Mouse (Mus musculus): ENCODE measurements around the gene Serpina3a. TPM values are rescaled to one million over a fixed set of nuclear protein-coding genes. Genes with fewer than 3 reads are reported as not detected.
"Not testable (repeated sequence)": the region's sequence is repeated elsewhere in the genome, so short reads cannot be mapped to it uniquely, and the experiment has no call there.

Gene Serpina3a
- polyA plus RNA-seq (2014; fragmentation: Nextera tagmentation; extraction: Ambion mirVana), result not detected in 2 replicates

DNA sequence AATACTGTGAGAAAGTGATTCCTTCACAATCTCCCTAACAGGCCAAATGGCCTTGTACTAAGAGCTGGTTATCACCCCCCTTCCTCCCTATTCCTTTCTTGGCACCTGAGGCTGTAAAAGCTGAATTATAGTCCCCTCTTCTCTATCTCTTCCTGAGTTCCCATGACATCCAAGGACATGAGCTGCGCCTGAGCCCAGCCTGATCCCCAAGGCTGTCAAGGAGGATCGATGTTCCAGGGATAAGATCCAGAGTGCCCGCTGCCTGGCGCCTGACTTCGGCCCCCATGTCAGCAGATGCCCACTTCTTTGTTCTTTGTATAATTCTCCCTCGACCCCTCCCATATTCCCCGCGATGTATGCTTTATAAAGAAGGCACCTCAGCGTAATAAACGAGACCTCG, at the start of gene Serpina3a:
Gene Serpina3a (plus strand): TSS at position 392 of the 400 bp plus-strand sequence.
- WGBS, result 90% methylated on average over 11 of the region's 11 CpGs
- not testable (repeated sequence) for H3K4me1 ChIP-seq (ENCODE audit: control insufficient read depth, insufficient read depth, low read length)

DNA sequence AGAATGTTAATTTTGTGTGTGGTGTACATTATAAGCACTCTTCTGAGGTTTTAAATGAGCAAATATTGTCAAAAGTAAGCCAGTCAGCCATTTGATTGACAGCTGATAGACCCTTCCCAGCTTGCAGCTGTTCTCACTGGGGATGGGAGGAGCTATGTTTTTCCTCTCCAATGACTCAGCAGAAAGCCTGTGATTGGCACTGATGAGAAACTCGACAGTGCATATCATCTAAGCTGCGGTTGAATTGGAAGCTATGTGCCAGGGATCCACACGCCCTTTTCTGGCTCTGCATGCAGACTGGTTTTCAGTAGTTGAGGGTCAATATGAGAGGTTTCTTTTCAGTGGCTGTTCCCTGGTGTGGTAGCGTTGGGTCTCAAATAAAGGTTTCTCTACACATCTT, 48.0 kb upstream of the Serpina3a start:
- no peaks in the 10 kb centered on the region for H3K27me3 ChIP-seq (ENCODE audit: control insufficient read depth, insufficient read depth, low read length)
- no peaks in the 10 kb centered on the region for H3K9me3 ChIP-seq (ENCODE audit: control insufficient read depth, low read length)
- DNase-seq (no peak), ATAC-seq (ENCODE audit: low FRiP score, low TSS enrichment) (no peak)
- H3K9ac ChIP-seq (replicated peaks; ENCODE audit: low read length), result no peak overlapping the region
- WGBS, result 33% methylated on average over 4 of the region's 4 CpGs
- no peaks in the 10 kb centered on the region for H3K4me1 ChIP-seq (ENCODE audit: control insufficient read depth, insufficient read depth, low read length)
- H3K4me2 ChIP-seq (ENCODE audit: low read length), result no peak overlapping the region
- H3K36me3 ChIP-seq (ENCODE audit: control insufficient read depth, insufficient read depth, low read length), result no peaks in the 10 kb centered on the region
- no peak overlapping the region for H3K27ac ChIP-seq (replicated peaks; ENCODE audit: low read depth, low read length)
- H3K4me3 ChIP-seq (replicated peaks; ENCODE audit: low read depth, low read length), result no peak overlapping the region

More for the DNA sequence above, at the start of gene Serpina3a:
- H3K4me3 ChIP-seq (replicated peaks; ENCODE audit: low read depth, low read length); H3K9ac ChIP-seq (replicated peaks; ENCODE audit: low read length); ATAC-seq (ENCODE audit: low FRiP score, low TSS enrichment); H3K27me3 ChIP-seq (ENCODE audit: control insufficient read depth, insufficient read depth, low read length); DNase-seq; H3K4me2 ChIP-seq (ENCODE audit: low read length); H3K9me3 ChIP-seq (ENCODE audit: control insufficient read depth, low read length); H3K27ac ChIP-seq (replicated peaks; ENCODE audit: low read depth, low read length); H3K36me3 ChIP-seq (ENCODE audit: control insufficient read depth, insufficient read depth, low read length): not testable (repeated sequence)

DNA sequence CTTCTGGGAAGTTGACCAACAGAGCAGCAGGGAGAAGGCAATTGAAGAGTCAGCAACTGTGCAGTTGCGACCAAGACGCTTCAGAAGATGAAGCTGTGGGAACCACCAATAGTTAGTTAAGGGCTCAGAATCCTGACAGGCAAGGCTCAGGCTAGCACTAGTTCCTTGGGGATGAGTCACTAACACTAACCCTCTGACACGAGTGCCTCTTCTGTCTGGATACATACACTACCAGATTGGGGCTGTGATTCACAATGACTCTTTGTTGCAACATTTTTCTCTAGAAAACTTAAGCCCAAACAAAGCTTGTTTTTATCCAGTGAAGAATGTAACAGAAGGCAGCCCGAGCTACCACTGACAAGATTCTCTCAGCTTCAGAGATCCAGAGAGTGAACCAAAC, 47.5 kb upstream of the Serpina3a start:
- Histone ChIP-seq H3K36me3 (ENCODE audit: control insufficient read depth, insufficient read depth, low read length) (no peaks in the 10 kb centered on the region), H3K27ac (replicated peaks; ENCODE audit: low read depth, low read length) (no peak overlapping the region), H3K9ac (replicated peaks; ENCODE audit: low read length) (no peak overlapping the region), H3K4me3 (replicated peaks; ENCODE audit: low read depth, low read length) (no peak overlapping the region), H3K4me1 (ENCODE audit: control insufficient read depth, insufficient read depth, low read length) (no peaks in the 10 kb centered on the region), H3K9me3 (ENCODE audit: control insufficient read depth, low read length) (no peaks in the 10 kb centered on the region), H3K4me2 (ENCODE audit: low read length) (no peak overlapping the region), H3K27me3 (ENCODE audit: control insufficient read depth, insufficient read depth, low read length) (no peaks in the 10 kb centered on the region)
- ATAC-seq (ENCODE audit: low FRiP score, low TSS enrichment), result no peak
- 82% methylated on average over 4 of the region's 4 CpGs for WGBS
- no peak for DNase-seq

DNA sequence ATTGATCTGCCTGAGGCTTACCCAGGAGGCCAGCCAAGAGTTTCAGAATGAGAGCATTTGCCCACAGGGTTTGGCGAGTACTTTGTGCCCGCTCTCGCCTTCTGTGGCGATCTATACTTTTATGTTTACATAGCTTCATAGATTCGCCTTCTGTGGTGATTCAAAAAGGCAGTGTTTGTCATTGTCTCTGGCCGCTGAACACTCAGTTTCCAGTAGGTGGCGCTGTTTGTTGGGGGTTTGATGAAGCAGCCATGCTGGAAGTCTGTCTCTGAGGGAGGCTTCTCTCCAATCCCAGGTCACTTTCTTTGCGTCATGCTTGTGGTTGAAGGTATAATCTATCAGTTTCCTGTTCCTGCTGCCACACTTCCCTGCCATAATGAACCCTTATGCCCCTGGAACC, 46.3 kb upstream of the Serpina3a start:
- WGBS, result 19% methylated on average over 8 of the region's 8 CpGs
- peak; percentile 82 for DNase-seq

DNA sequence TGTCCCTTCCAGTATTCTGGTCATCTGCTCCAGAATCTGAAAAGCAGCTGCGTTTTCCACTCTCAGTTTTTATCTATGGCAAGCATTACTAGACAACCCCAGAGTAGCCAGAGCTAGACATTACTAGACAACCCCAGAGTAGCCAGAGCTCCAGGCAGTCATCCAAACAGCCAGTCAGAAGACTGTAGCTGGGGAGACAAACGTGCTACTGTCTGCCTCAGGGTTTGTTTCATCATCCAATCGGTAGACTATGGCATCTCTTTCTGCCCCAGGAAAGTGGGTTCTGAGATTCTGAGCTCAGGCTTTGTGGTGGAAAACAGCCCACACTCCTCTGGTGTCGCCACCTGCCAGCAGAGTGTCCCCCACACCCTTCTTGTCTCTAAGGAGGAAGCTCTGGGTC, 45.0 kb upstream of the Serpina3a start:
- Histone ChIP-seq H3K36me3 (ENCODE audit: control insufficient read depth, insufficient read depth, low read length) (no peaks in the 10 kb centered on the region), H3K27ac (replicated peaks; ENCODE audit: low read depth, low read length) (peak overlapping the region; percentile 61), H3K4me2 (ENCODE audit: low read length) (peak overlapping the region; percentile 45), H3K27me3 (ENCODE audit: control insufficient read depth, insufficient read depth, low read length) (no peaks in the 10 kb centered on the region), H3K4me1 (ENCODE audit: control insufficient read depth, insufficient read depth, low read length) (no peaks in the 10 kb centered on the region), H3K9ac (replicated peaks; ENCODE audit: low read length) (peak overlapping the region; percentile 36; the same call in 1 of the 2 replicates), H3K4me3 (replicated peaks; ENCODE audit: low read depth, low read length) (peak overlapping the region; percentile 14; the same call in 1 of the 2 replicates), H3K9me3 (ENCODE audit: control insufficient read depth, low read length) (no peaks in the 10 kb centered on the region)
- ATAC-seq (ENCODE audit: low FRiP score, low TSS enrichment) (peak; percentile 53; the same call in 1 of the 2 replicates), DNase-seq (peak; percentile 81)
- WGBS, result 29% methylated on average over 4 of the region's 4 CpGs

More for the DNA sequence above, 46.3 kb upstream of the Serpina3a start:
- Histone ChIP-seq H3K4me3 (replicated peaks; ENCODE audit: low read depth, low read length) (no peak overlapping the region), H3K9me3 (ENCODE audit: control insufficient read depth, low read length) (no peaks in the 10 kb centered on the region), H3K36me3 (ENCODE audit: control insufficient read depth, insufficient read depth, low read length) (no peaks in the 10 kb centered on the region), H3K27ac (replicated peaks; ENCODE audit: low read depth, low read length) (no peak overlapping the region), H3K4me2 (ENCODE audit: low read length) (no peak overlapping the region), H3K27me3 (ENCODE audit: control insufficient read depth, insufficient read depth, low read length) (no peaks in the 10 kb centered on the region), H3K4me1 (ENCODE audit: control insufficient read depth, insufficient read depth, low read length) (no peaks in the 10 kb centered on the region), H3K9ac (replicated peaks; ENCODE audit: low read length) (no peak overlapping the region)
- no peak for ATAC-seq (ENCODE audit: low FRiP score, low TSS enrichment)

DNA sequence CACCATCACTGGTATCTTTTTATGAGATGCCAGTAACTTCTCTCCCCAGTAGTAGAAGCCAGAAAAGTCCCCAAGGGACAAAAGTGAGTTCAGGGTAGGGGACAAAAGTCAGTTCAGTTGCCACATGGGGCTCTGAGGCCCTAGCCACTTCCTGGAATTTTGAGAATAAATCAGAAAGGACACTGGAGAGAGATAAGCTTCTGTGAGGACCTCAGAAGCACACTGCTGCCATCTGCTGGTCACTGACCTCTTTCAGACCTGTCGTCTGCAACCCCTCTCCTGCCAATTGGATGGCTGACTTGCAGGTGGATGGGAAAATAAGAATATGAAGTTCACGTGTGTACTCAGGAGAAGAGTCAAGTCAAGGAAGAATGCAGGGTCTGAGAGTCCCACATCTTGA, 42.9 kb upstream of the Serpina3a start:
- DNase-seq (peak; percentile 93), ATAC-seq (ENCODE audit: low FRiP score, low TSS enrichment) (peak; percentile 53; the same call in 1 of the 2 replicates)
- Histone ChIP-seq H3K4me1 (ENCODE audit: control insufficient read depth, insufficient read depth, low read length) (no peaks in the 10 kb centered on the region), H3K4me2 (ENCODE audit: low read length) (no peak overlapping the region), H3K27ac (replicated peaks; ENCODE audit: low read depth, low read length) (no peak overlapping the region), H3K4me3 (replicated peaks; ENCODE audit: low read depth, low read length) (no peak overlapping the region), H3K9me3 (ENCODE audit: control insufficient read depth, low read length) (no peaks in the 10 kb centered on the region), H3K36me3 (ENCODE audit: control insufficient read depth, insufficient read depth, low read length) (no peaks in the 10 kb centered on the region), H3K9ac (replicated peaks; ENCODE audit: low read length) (no peak overlapping the region), H3K27me3 (ENCODE audit: control insufficient read depth, insufficient read depth, low read length) (no peaks in the 10 kb centered on the region)
- WGBS, result 6% methylated on average over 2 of the region's 2 CpGs

DNA sequence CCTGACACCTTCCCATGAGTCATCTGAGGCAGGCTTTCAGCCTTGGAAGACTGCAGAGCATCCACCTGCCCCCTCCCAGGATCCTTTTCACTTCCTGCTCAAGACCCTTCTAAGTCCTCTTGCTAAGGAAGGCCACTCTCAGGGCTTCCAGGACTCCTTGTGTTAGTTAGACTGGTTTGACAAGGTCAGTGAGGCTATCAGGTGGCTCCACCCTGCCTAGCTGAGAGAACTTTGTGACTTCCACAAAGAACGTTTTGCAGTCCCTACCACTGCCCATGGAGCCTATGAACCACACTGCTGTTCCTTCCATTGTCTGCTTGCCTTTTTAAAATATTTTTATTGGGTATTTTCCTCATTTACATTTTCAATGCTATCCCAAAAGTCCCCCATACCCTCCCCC, 40.8 kb upstream of the Serpina3a start:
- Histone ChIP-seq H3K9me3 (ENCODE audit: control insufficient read depth, low read length) (no peaks in the 10 kb centered on the region), H3K4me2 (ENCODE audit: low read length) (no peak overlapping the region), H3K9ac (replicated peaks; ENCODE audit: low read length) (no peak overlapping the region), H3K27ac (replicated peaks; ENCODE audit: low read depth, low read length) (no peak overlapping the region), H3K4me1 (ENCODE audit: control insufficient read depth, insufficient read depth, low read length) (no peaks in the 10 kb centered on the region), H3K27me3 (ENCODE audit: control insufficient read depth, insufficient read depth, low read length) (no peaks in the 10 kb centered on the region), H3K4me3 (replicated peaks; ENCODE audit: low read depth, low read length) (no peak overlapping the region), H3K36me3 (ENCODE audit: control insufficient read depth, insufficient read depth, low read length) (no peaks in the 10 kb centered on the region)
- no peak for ATAC-seq (ENCODE audit: low FRiP score, low TSS enrichment)
- 65% methylated on average over 1 of the region's 1 CpGs for whole genome bisulfite sequencing
- no peak for DNase-seq

DNA sequence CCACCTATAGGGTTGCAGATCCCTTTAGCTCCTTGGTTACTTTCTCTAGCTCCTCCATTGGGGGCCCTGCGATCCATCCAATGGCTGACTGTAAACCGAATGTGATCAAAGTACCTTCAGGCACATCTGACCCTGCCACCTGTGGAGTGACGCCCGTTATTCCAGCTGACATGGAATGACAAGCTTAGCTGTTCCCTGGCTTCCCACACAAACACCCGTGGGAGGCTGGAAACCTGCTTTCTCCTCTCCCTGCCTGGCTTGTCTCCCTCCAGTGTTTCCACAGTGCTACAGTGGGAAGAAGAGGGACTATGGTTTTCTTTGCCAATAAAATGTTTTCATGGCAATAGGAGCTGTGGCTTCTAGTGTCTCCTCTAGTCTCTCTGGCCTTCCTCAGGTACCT, 40.2 kb upstream of the Serpina3a start:
- Histone ChIP-seq H3K36me3 (ENCODE audit: control insufficient read depth, insufficient read depth, low read length) (no peaks in the 10 kb centered on the region), H3K9me3 (ENCODE audit: control insufficient read depth, low read length) (no peaks in the 10 kb centered on the region)
- no peak for ATAC-seq (ENCODE audit: low FRiP score, low TSS enrichment)

DNA sequence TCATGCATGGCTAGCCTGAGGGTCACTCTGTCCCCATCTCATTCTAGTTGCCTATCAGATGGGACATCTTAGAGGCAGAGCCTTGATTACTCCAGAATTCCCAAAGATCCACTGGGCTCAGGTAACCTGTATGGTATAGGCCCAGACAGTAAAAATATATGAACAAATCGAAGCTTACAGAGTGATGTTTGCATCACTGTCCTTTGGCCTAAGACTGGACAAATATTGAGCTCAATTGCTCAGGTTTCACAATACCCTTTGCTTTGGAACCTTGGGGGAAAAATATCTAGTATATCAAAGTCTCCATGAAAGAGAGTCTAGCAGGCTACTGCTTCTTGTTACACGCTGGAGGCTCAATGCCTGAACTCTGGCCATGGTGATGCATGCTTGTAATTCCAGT, 22.4 kb upstream of the Serpina3a start:
- H3K4me1 ChIP-seq (ENCODE audit: control insufficient read depth, insufficient read depth, low read length), result no peaks in the 10 kb centered on the region
- ATAC-seq (ENCODE audit: low FRiP score, low TSS enrichment), result no peak
- H3K4me3 ChIP-seq (replicated peaks; ENCODE audit: low read depth, low read length), result no peak overlapping the region
- no peak overlapping the region for H3K27ac ChIP-seq (replicated peaks; ENCODE audit: low read depth, low read length)
- 80% methylated on average over 2 of the region's 2 CpGs for whole genome bisulfite sequencing
- H3K36me3 ChIP-seq (ENCODE audit: control insufficient read depth, insufficient read depth, low read length), result no peaks in the 10 kb centered on the region
- no peaks in the 10 kb centered on the region for H3K9me3 ChIP-seq (ENCODE audit: control insufficient read depth, low read length)
- no peaks in the 10 kb centered on the region for H3K27me3 ChIP-seq (ENCODE audit: control insufficient read depth, insufficient read depth, low read length)
- no peak for DNase-seq
- no peak overlapping the region for H3K9ac ChIP-seq (replicated peaks; ENCODE audit: low read length)
- no peak overlapping the region for H3K4me2 ChIP-seq (ENCODE audit: low read length)

More for the DNA sequence above, 40.2 kb upstream of the Serpina3a start:
- Histone ChIP-seq H3K4me1 (ENCODE audit: control insufficient read depth, insufficient read depth, low read length) (no peaks in the 10 kb centered on the region), H3K9ac (replicated peaks; ENCODE audit: low read length) (no peak overlapping the region), H3K27me3 (ENCODE audit: control insufficient read depth, insufficient read depth, low read length) (no peaks in the 10 kb centered on the region), H3K4me3 (replicated peaks; ENCODE audit: low read depth, low read length) (no peak overlapping the region), H3K4me2 (ENCODE audit: low read length) (no peak overlapping the region), H3K27ac (replicated peaks; ENCODE audit: low read depth, low read length) (no peak overlapping the region)
- WGBS, result 65% methylated on average over 5 of the region's 5 CpGs
- no peak for DNase-seq

All from midbrain, embryonic 14.5 days (tissue).